Mouse (Mus musculus): ENCODE measurements at regions not wholly inside any gene's neighbourhood (a gene's known extent, or its start where the extent isn't known, plus 50 kb on each side); places are given as distances from the start of the nearest gene placed in this dataset.

DNA sequence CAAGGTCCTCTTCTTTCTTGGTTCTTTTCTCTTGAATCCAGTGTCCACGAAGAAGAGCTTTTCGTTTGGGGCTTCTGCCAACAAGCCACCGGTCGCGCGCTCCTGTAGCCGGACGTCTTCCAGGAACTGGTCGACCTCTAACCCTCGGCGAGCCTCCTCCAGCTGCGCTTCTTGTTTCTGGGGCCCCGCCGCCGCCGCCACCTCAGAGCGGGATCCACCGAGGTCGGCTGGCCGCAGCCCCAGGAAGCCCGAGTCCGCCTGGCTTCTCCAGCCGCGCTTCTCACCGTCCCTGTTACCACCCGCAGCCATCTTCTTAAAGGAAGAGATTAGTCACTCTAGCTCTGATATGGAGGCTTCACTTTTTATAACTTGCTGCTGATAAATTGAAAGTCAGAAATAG lies 118.6 kb upstream of the Gm37988 start:
- DNase-seq = no peak

DNA sequence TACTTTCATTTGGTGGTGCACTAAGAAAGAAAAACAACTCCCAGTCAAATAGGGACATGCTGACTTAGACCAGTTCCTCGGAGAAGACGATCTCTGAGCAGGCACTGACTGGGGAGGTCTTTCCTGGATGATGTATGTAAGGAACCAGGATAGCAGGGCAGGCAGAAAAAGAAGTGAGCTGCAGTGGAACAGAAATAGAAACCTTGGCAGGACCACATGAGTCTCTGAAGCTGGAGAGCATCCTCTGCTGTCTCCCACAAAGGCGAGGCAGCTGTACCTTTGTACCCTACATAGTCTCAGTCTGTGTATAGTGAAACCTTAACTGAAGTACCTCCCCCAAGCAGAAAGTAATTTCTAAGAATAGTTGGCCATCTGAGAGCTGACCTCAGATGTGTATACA lies 104.4 kb upstream of the Gm37988 start:
- DNase-seq = no peak

DNA sequence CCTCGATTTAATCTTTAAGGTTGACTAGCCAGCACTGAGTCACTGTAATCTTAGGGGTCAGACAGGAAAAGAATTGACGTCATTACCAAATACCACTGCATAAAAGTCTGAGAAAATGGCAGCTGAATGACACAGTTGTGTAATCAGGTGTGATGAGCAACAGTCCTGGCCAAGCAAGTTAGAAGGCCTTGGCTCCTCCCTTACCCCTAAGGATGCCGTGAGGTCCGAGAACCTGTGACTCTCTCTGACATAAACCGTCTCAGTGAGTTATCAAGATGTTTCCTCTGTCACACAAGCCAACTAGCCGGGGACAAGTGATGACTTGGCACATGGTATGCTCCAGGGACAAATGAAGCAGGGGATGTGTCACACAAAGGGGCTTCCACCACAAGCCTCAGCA lies 101.5 kb upstream of the Gm37988 start:
- DNase-seq = no peak

DNA sequence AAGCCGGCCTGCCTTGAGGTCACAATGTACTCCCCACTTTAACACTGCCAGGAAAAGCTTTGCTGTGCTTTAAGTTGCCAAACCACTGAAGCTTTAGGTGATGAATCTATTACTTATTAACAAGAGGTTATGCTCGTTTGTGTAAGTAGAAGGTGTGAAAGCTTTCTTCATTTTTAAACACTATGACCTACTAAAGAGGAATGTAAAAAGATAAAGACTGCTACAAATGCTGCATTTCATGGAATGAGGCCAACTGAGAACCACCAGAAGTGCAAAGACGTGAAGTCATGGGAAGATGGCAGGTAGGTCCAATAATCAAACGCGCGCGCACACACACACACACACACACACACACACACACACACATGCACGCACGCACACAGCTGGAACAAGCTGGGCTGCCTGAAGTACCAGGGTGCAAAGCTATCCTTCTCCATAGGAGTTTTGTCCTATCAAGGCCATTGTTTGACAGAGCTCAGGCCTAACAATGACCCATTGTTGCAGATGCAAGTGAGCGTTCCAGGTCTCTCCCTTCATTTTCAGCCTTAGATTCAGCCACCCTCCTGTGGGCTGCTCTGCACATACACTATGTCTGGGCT lies 85.3 kb upstream of the Gm37988 start:
- DNase-seq = no peak

Data from right cerebral cortex, postnatal 4 days (tissue).